Mouse (Mus musculus) neural tube, embryonic 11.5 days (tissue): Measurements from ENCODE around the gene Ssx9. TPM values are rescaled to one million over a fixed set of nuclear protein-coding genes. Genes with fewer than 3 reads are reported as not detected.
"Not testable (repeated sequence)": the region's sequence is repeated elsewhere in the genome, so short reads cannot be mapped to it uniquely, and the experiment has no call there.

Source experiments
- ATAC-seq: fragments of 200-750 bp; cut with Nextera tagmentation; 2 replicates; pipeline ENCODE4 v1.8.0; 2017; ENCODE audit warnings: moderate number of reproducible peaks, mild to moderate bottlenecking, moderate TSS enrichment, moderate library complexity; ENCODE audit not compliant: insufficient read depth, low FRiP score, low TSS enrichment
- DNase-seq: peaks from one replicate; pipeline ENCODE4 v3.0.0-alpha.2; 2015; ENCODE audit warnings: low spot score
- H3K27ac ChIP-seq: fragments of 300-500 bp; sonication (generic); 2 replicates; pipeline ENCODE4 v1.5.1; 2014; ENCODE audit warnings: low read depth, mild to moderate bottlenecking, low read length
- H3K27me3 ChIP-seq: fragments of 300-500 bp; sonication (generic); 2 replicates; pipeline ENCODE4 v1.6.1; 2014; ENCODE audit warnings: mild to moderate bottlenecking, low read length, mixed read lengths; ENCODE audit not compliant: control insufficient read depth, insufficient read depth
- H3K36me3 ChIP-seq: fragments of 300-500 bp; sonication (generic); 2 replicates; pipeline ENCODE4 v1.6.1; 2014; ENCODE audit warnings: mild to moderate bottlenecking, low read length, moderate library complexity, mixed read lengths; ENCODE audit not compliant: control insufficient read depth, insufficient read depth
- H3K4me1 ChIP-seq: fragments of 300-500 bp; sonication (generic); 2 replicates; pipeline ENCODE4 v1.6.1; 2014; ENCODE audit warnings: low read length, mixed read lengths; ENCODE audit not compliant: control insufficient read depth, insufficient read depth
- H3K4me2 ChIP-seq: fragments of 300-500 bp; sonication (generic); 2 replicates; pipeline ENCODE4 v1.6.1; 2014; ENCODE audit warnings: low read depth, mild to moderate bottlenecking, moderate library complexity
- H3K4me3 ChIP-seq: fragments of 300-500 bp; sonication (generic); 2 replicates; pipeline ENCODE4 v1.5.1; 2014; ENCODE audit warnings: low read depth, low read length
- H3K9ac ChIP-seq: fragments of 300-500 bp; sonication (generic); 2 replicates; pipeline ENCODE4 v1.6.1; 2014; ENCODE audit warnings: mild to moderate bottlenecking, low read length
- H3K9me3 ChIP-seq: fragments of 300-500 bp; sonication (generic); 2 replicates; pipeline ENCODE4 v1.6.1; 2016; ENCODE audit warnings: low read length; ENCODE audit not compliant: control insufficient read depth
- WGBS: fragments of 180-500 bp; shearing (Covaris S2); extraction: QIAGEN DNeasy Blood & Tissue Kit; methylation state at CpG from one replicate; pipeline ENCODE4 v1.1.7; 2014; 5-methylcytosine and 5-hydroxymethylcytosine counted together
- polyA plus RNA-seq: library from polyadenylated mRNA; unstranded; fragments of >200 nt; fragmentation: Nextera tagmentation; extraction: Ambion mirVana; gene quantifications from 2 replicates; pipeline ENCODE4 v1.2.1, GENCODE M21; 2014

The Ssx9 gene
- polyA plus RNA-seq, result not detected in 2 replicates

- WGBS, result 70% methylated on average over 2 of the region's 2 CpGs
Measured at GRCm38 (mm10) chrX:8748132-8748531, at the start of gene Ssx9. Ssx9 (plus strand) TSS chrX:8748432.

DNA sequence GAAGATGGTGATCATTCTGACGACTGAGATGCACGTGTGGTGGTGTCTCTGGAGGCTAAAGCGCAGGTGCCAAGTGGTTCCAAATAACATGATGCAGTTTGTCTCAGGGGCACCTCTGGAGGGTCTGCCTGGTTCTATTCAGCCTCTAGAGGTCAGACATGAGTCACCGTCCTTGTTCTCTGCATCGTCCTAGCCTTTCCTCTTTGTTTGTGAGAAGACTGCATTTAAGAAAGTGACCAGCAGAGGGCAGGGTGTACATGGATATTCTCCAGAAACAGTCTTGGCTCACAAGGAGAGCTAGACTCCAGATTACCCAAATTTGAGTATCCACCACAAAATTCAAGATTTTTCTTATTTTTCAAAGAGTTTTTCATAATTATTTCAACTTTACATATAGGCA lies 15.3 kb upstream of the Ssx9 start:
- no peak overlapping the region for H3K9ac ChIP-seq
- H3K27me3 ChIP-seq, result no peaks in the 10 kb centered on the region
- no peaks in the 10 kb centered on the region for H3K36me3 ChIP-seq
- H3K4me2 ChIP-seq, result no peak overlapping the region
- H3K4me3 ChIP-seq, result no peak overlapping the region
- DNase-seq (no peak), ATAC-seq (no peak)
- H3K4me1 ChIP-seq, result no peaks in the 10 kb centered on the region
- H3K27ac ChIP-seq, result no peak overlapping the region
- H3K9me3 ChIP-seq, result no peaks in the 10 kb centered on the region
- 52% methylated on average over 5 of the region's 5 CpGs for WGBS

More at GRCm38 (mm10) chrX:8748132-8748531, at the start of gene Ssx9:
- not testable (repeated sequence) for ATAC-seq, DNase-seq, H3K27ac ChIP-seq, H3K9ac ChIP-seq, H3K4me3 ChIP-seq, H3K27me3 ChIP-seq, H3K4me1 ChIP-seq, H3K9me3 ChIP-seq, H3K4me2 ChIP-seq, H3K36me3 ChIP-seq

- H3K36me3 ChIP-seq, H3K4me2 ChIP-seq, ATAC-seq, H3K4me1 ChIP-seq, DNase-seq, H3K4me3 ChIP-seq, H3K9ac ChIP-seq, H3K27me3 ChIP-seq, H3K9me3 ChIP-seq, H3K27ac ChIP-seq: not testable (repeated sequence)
- WGBS, result 79% methylated on average over 4 of the region's 4 CpGs
Measured at GRCm38 (mm10) chrX:8803391-8803790, 55.2 kb downstream of the Ssx9 start, which contains the start of gene Ssxb5. Ssxb5 (plus strand) TSS chrX:8803691.

Other genes with a start within 250 kb of the Ssx9 start
- not detected in 2 replicates for gene Gm14459, start 223.5 kb upstream of the Ssx9 start, polyA plus RNA-seq
- gene Ssxb6, start 200.2 kb upstream of the Ssx9 start, polyA plus RNA-seq, result not detected in 2 replicates
- not detected in 2 replicates for gene Ssxb3, start 156.6 kb upstream of the Ssx9 start, polyA plus RNA-seq
- gene Ssxb8, start 57.6 kb upstream of the Ssx9 start, polyA plus RNA-seq, result not detected in 2 replicates
- not detected in 2 replicates for gene Ssxb5, start 55.3 kb downstream of the Ssx9 start, polyA plus RNA-seq
- not detected in 2 replicates for gene Gm6592, start 95.6 kb downstream of the Ssx9 start, polyA plus RNA-seq
- not detected in 2 replicates for gene Gm5751, start 125.8 kb downstream of the Ssx9 start, polyA plus RNA-seq
- gene B630019K06Rik, start 143.9 kb downstream of the Ssx9 start, polyA plus RNA-seq, result 6.9 and 7.4 TPM in 2 replicates
- not detected in 2 replicates for gene Fthl17b, start 214.5 kb downstream of the Ssx9 start, polyA plus RNA-seq
- not detected in 2 replicates for gene Fthl17c, start 228.1 kb downstream of the Ssx9 start, polyA plus RNA-seq
- gene Fthl17d, start 238.3 kb downstream of the Ssx9 start, polyA plus RNA-seq, result not detected in 2 replicates